15 mouse cellular contexts compared by ENCODE assay signal in genomic region chr12:53746653-53747052, GRCm38 (mm10).
A peak's percentile ranks its signal among the peaks of the same experiment; 100 is the strongest.
DNase-seq lines count a peak whose midpoint lies in the region; ATAC-seq lines count a peak whose summit lies in the region.
"Had no signal": no experiment of that assay in that cellular context is flagged by ENCODE, and none has a peak within 500 bp of the region (broad histone marks: within the 10 kb centered on the region; RNA-seq: fewer than 3 reads in every experiment).

No protein-coding gene starts in this region.

- H3K27ac ChIP-seq in kidney, embryonic 15.5 days: no peak overlapping the region
- peak overlapping the region; percentile 10; the same call in 1 of the 2 replicates for H3K27ac ChIP-seq in neural tube, embryonic 15.5 days (replicated peaks)
- H3K27ac ChIP-seq: embryonic facial prominence, embryonic 15.5 days; heart, embryonic 13.5 days; hindbrain, embryonic 15.5 days; limb, embryonic 15.5 days had no signal

- 34% methylated on average over 5 of the region's 5 CpGs for WGBS in kidney, embryonic 15.5 days
- 30% methylated on average over 5 of the region's 5 CpGs for WGBS in neural tube, embryonic 15.5 days

- H3K36me3 ChIP-seq in kidney, embryonic 15.5 days: no peaks in the 10 kb centered on the region
- no peaks in the 10 kb centered on the region for H3K36me3 ChIP-seq in neural tube, embryonic 15.5 days
- H3K36me3 ChIP-seq: embryonic facial prominence, embryonic 15.5 days; heart, embryonic 13.5 days; hindbrain, embryonic 15.5 days; limb, embryonic 15.5 days had no signal

- no peak overlapping the region for H3K4me2 ChIP-seq in kidney, embryonic 15.5 days
- H3K4me2 ChIP-seq in neural tube, embryonic 15.5 days: no peak overlapping the region
- H3K4me2 ChIP-seq: embryonic facial prominence, embryonic 15.5 days; heart, embryonic 13.5 days; hindbrain, embryonic 15.5 days; limb, embryonic 15.5 days had no signal

- H3K9me3 ChIP-seq in kidney, embryonic 15.5 days (replicated peaks): no peaks in the 10 kb centered on the region
- H3K9me3 ChIP-seq in neural tube, embryonic 15.5 days (replicated peaks): no peaks in the 10 kb centered on the region
- H3K9me3 ChIP-seq: embryonic facial prominence, embryonic 15.5 days; heart, embryonic 13.5 days; hindbrain, embryonic 15.5 days; limb, embryonic 15.5 days had no signal

- H3K4me3 ChIP-seq in kidney, embryonic 15.5 days (replicated peaks): no peak overlapping the region
- H3K4me3 ChIP-seq in neural tube, embryonic 15.5 days (replicated peaks): no peak overlapping the region
- H3K4me3 ChIP-seq: embryonic facial prominence, embryonic 15.5 days; heart, embryonic 13.5 days; hindbrain, embryonic 15.5 days; limb, embryonic 15.5 days had no signal

- no peak for ATAC-seq in kidney, embryonic 15.5 days (replicated peaks; ENCODE audit: low FRiP score)
- peak; percentile 38; the same call in 1 of the 2 replicates for ATAC-seq in neural tube, embryonic 15.5 days (ENCODE audit: low FRiP score)
- ATAC-seq: forebrain, embryonic 14.5 days had no signal

- DNase-seq in adrenal gland, postnatal 10 days: peak; percentile 25
- no peak for DNase-seq in adrenal gland, adult 8-10 months
- peak; percentile 10 for DNase-seq in kidney, postnatal 14 days
- DNase-seq in neural tube, embryonic 10.5 days (ENCODE audit: extremely low spot score, low spot score): no peak
- DNase-seq in retina, postnatal 1 day: peak; percentile 55
- DNase-seq in urinary bladder, postnatal 14 days (ENCODE audit: low spot score): no peak
- DNase-seq: cerebellum, postnatal 25 days; gastrocnemius, postnatal 14 days had no signal

- no peaks in the 10 kb centered on the region for H3K4me1 ChIP-seq in kidney, embryonic 15.5 days
- H3K4me1 ChIP-seq in neural tube, embryonic 15.5 days: peaks cover 25% of the 10 kb centered on the region
- H3K4me1 ChIP-seq: embryonic facial prominence, embryonic 15.5 days; heart, embryonic 13.5 days; limb, embryonic 15.5 days had no signal

- peaks cover 31% of the 10 kb centered on the region for H3K27me3 ChIP-seq in kidney, embryonic 15.5 days
- H3K27me3 ChIP-seq in neural tube, embryonic 15.5 days (replicated peaks): no peaks in the 10 kb centered on the region
- H3K27me3 ChIP-seq: embryonic facial prominence, embryonic 15.5 days; heart, embryonic 13.5 days; hindbrain, embryonic 15.5 days; limb, embryonic 15.5 days had no signal

- H3K9ac ChIP-seq in kidney, embryonic 15.5 days: no peak overlapping the region
- no peak overlapping the region for H3K9ac ChIP-seq in neural tube, embryonic 15.5 days (replicated peaks)
- H3K9ac ChIP-seq: embryonic facial prominence, embryonic 15.5 days; heart, embryonic 13.5 days; hindbrain, embryonic 15.5 days; limb, embryonic 15.5 days had no signal

Comparison
In these comparisons a context has a peak if more than half of its experiments do, and no peak if none do; other contexts are left out.
1. DNase-seq: peak in adrenal gland, postnatal 10 days (single experiment), kidney, postnatal 14 days (single experiment) and retina, postnatal 1 day (single experiment); none in adrenal gland, adult 8-10 months (single experiment), neural tube, embryonic 10.5 days (single experiment) and urinary bladder, postnatal 14 days (single experiment).